Mouse (Mus musculus) embryonic facial prominence, embryonic 15.5 days (tissue): ENCODE data around the gene Ank3. TPM values are rescaled to one million over a fixed set of nuclear protein-coding genes. Genes with fewer than 3 reads are reported as not detected.

Experiments used
- ATAC-seq: fragments of 200-750 bp; cut with Nextera tagmentation; 2 replicates; pipeline ENCODE4 v1.8.0; 2017; ENCODE audit warnings: low read depth, moderate TSS enrichment; ENCODE audit not compliant: insufficient number of reproducible peaks, low FRiP score, low TSS enrichment
- H3K27ac ChIP-seq: fragments of 300-500 bp; sonication (generic); replicated peaks from 2 replicates; pipeline ENCODE4 v1.5.1; 2015; ENCODE audit warnings: mild to moderate bottlenecking, inconsistent platforms
- H3K27me3 ChIP-seq: fragments of 300-500 bp; sonication (generic); 2 replicates; pipeline ENCODE4 v1.6.1; 2015; ENCODE audit warnings: inconsistent platforms
- H3K36me3 ChIP-seq: fragments of 300-500 bp; sonication (generic); 2 replicates; pipeline ENCODE4 v1.6.1; 2015; ENCODE audit warnings: mild to moderate bottlenecking, inconsistent platforms
- H3K4me1 ChIP-seq: fragments of 300-500 bp; sonication (generic); 2 replicates; pipeline ENCODE4 v1.6.1; 2015; ENCODE audit warnings: inconsistent platforms
- H3K4me2 ChIP-seq: fragments of 300-500 bp; sonication (generic); replicated peaks from 2 replicates; pipeline ENCODE4 v1.6.1; 2015; ENCODE audit warnings: mild to moderate bottlenecking, inconsistent platforms
- H3K4me3 ChIP-seq: fragments of 300-500 bp; sonication (generic); replicated peaks from 2 replicates; pipeline ENCODE4 v1.5.1; 2015; ENCODE audit warnings: mild to moderate bottlenecking, inconsistent platforms
- H3K9ac ChIP-seq: fragments of 300-500 bp; sonication (generic); 2 replicates; pipeline ENCODE4 v1.6.1; 2015; ENCODE audit warnings: inconsistent platforms
- H3K9me3 ChIP-seq: fragments of 300-500 bp; sonication (generic); replicated peaks from 2 replicates; pipeline ENCODE4 v1.6.1; 2016; ENCODE audit warnings: inconsistent platforms
- WGBS: fragments of 180-500 bp; shearing (Covaris S2); methylation state at CpG from one replicate; pipeline ENCODE4 v1.1.7; 2015; 5-methylcytosine and 5-hydroxymethylcytosine counted together
- polyA plus RNA-seq: library from polyadenylated mRNA; unstranded; fragments of >200 nt; fragmentation: Nextera tagmentation; extraction: Ambion mirVana; gene quantifications from 2 replicates; pipeline ENCODE4 v1.2.1, GENCODE M21; 2015

The Ank3 gene
- polyA plus RNA-seq, 1 experiment from 2014 or later: 24.3 TPM

- ATAC-seq: no peak
- Histone ChIP-seq H3K27ac (no peak overlapping the region), H3K27me3 (no peaks in the 10 kb centered on the region), H3K4me2 (no peak overlapping the region), H3K36me3 (no peaks in the 10 kb centered on the region), H3K9ac (no peak overlapping the region), H3K4me1 (0 out of 2 replicates have a peak, but pooled peaks cover 3% of the 10 kb centered on the region), H3K9me3 (no peaks in the 10 kb centered on the region), H3K4me3 (no peak overlapping the region)
- WGBS: 84% methylated on average over 9 of the region's 9 CpGs
These were observed 634.4 kb downstream of the Ank3 start for GRCm38 (mm10) chr10:70032982-70033381.

- no peak for ATAC-seq
- 67% methylated on average over 3 of the region's 3 CpGs for WGBS
- Histone ChIP-seq H3K9me3 (no peaks in the 10 kb centered on the region), H3K27me3 (no peaks in the 10 kb centered on the region), H3K4me3 (no peak overlapping the region), H3K4me2 (no peak overlapping the region), H3K9ac (no peak overlapping the region), H3K27ac (no peak overlapping the region), H3K36me3 (no peaks in the 10 kb centered on the region), H3K4me1 (0 out of 2 replicates have a peak, but pooled peaks cover 3% of the 10 kb centered on the region)
These were observed 635.3 kb downstream of the Ank3 start for GRCm38 (mm10) chr10:70033856-70034255.

- H3K4me3 ChIP-seq: no peak overlapping the region
- H3K27me3 ChIP-seq: no peaks in the 10 kb centered on the region
- no peak overlapping the region for H3K9ac ChIP-seq
- H3K4me2 ChIP-seq: peak overlapping the region; percentile 17
- WGBS: 52% methylated on average over 17 of the region's 17 CpGs
- peak; percentile 51; the same call in 1 of the 2 replicates for ATAC-seq
- H3K4me1 ChIP-seq: no peaks in the 10 kb centered on the region
- 0 out of 2 replicates have a peak overlapping the region, but pooled peaks have one; percentile 3 for H3K27ac ChIP-seq
- H3K9me3 ChIP-seq: no peaks in the 10 kb centered on the region
- no peaks in the 10 kb centered on the region for H3K36me3 ChIP-seq
These were observed 641.3 kb downstream of the Ank3 start for GRCm38 (mm10) chr10:70039871-70040291.

GRCm38 (mm10) chr10:70041562-70041961 lies 643.0 kb downstream of the Ank3 start:
- no peak overlapping the region for H3K27ac ChIP-seq
- no peak for ATAC-seq
- H3K9me3 ChIP-seq: no peaks in the 10 kb centered on the region
- no peaks in the 10 kb centered on the region for H3K4me1 ChIP-seq
- no peaks in the 10 kb centered on the region for H3K27me3 ChIP-seq
- no peaks in the 10 kb centered on the region for H3K36me3 ChIP-seq
- no peak overlapping the region for H3K4me3 ChIP-seq
- no peak overlapping the region for H3K9ac ChIP-seq
- H3K4me2 ChIP-seq: no peak overlapping the region

GRCm38 (mm10) chr10:70045722-70046121 lies 647.1 kb downstream of the Ank3 start:
- H3K4me2 ChIP-seq: no peak overlapping the region
- H3K9ac ChIP-seq: no peak overlapping the region
- no peak for ATAC-seq
- WGBS: 71% methylated on average over 2 of the region's 2 CpGs
- no peak overlapping the region for H3K27ac ChIP-seq
- no peaks in the 10 kb centered on the region for H3K36me3 ChIP-seq
- H3K4me3 ChIP-seq: no peak overlapping the region
- H3K4me1 ChIP-seq: no peaks in the 10 kb centered on the region
- no peaks in the 10 kb centered on the region for H3K9me3 ChIP-seq
- H3K27me3 ChIP-seq: no peaks in the 10 kb centered on the region

- H3K36me3 ChIP-seq: no peaks in the 10 kb centered on the region
- H3K4me2 ChIP-seq: no peak overlapping the region
These were observed 651.2 kb downstream of the Ank3 start for GRCm38 (mm10) chr10:70049771-70050170.

GRCm38 (mm10) chr10:70055291-70055690 lies 656.7 kb downstream of the Ank3 start:
- ATAC-seq: no peak
- H3K4me2 ChIP-seq: no peak overlapping the region
- H3K9me3 ChIP-seq: no peaks in the 10 kb centered on the region
- no peaks in the 10 kb centered on the region for H3K36me3 ChIP-seq
- H3K4me1 ChIP-seq: peaks cover 10% of the 10 kb centered on the region; the same call in 1 of the 2 replicates
- H3K4me3 ChIP-seq: no peak overlapping the region
- H3K27ac ChIP-seq: no peak overlapping the region
- H3K9ac ChIP-seq: no peak overlapping the region
- 82% methylated on average over 2 of the region's 2 CpGs for WGBS
- no peaks in the 10 kb centered on the region for H3K27me3 ChIP-seq

More at GRCm38 (mm10) chr10:70049771-70050170, 651.2 kb downstream of the Ank3 start:
- no peak overlapping the region for H3K27ac ChIP-seq
- no peak overlapping the region for H3K9ac ChIP-seq
- H3K4me3 ChIP-seq: no peak overlapping the region
- peaks cover 3% of the 10 kb centered on the region; the same call in 1 of the 2 replicates for H3K4me1 ChIP-seq
- no peaks in the 10 kb centered on the region for H3K27me3 ChIP-seq
- ATAC-seq: no peak
- H3K9me3 ChIP-seq: no peaks in the 10 kb centered on the region
- 81% methylated on average over 7 of the region's 7 CpGs for WGBS

- no peak overlapping the region for H3K4me3 ChIP-seq
- H3K27ac ChIP-seq: no peak overlapping the region
- H3K4me1 ChIP-seq: peaks cover 15% of the 10 kb centered on the region; the same call in 1 of the 2 replicates
- no peaks in the 10 kb centered on the region for H3K27me3 ChIP-seq
- 49% methylated on average over 3 of the region's 3 CpGs for WGBS
- H3K4me2 ChIP-seq: no peak overlapping the region
- H3K9ac ChIP-seq: no peak overlapping the region
- ATAC-seq: peak; percentile 39; the same call in 1 of the 2 replicates
- H3K36me3 ChIP-seq: no peaks in the 10 kb centered on the region
- H3K9me3 ChIP-seq: no peaks in the 10 kb centered on the region
These were observed 658.5 kb downstream of the Ank3 start for GRCm38 (mm10) chr10:70057064-70057463.

- Histone ChIP-seq H3K9me3 (no peaks in the 10 kb centered on the region), H3K9ac (no peak overlapping the region), H3K4me1 (peaks cover 12% of the 10 kb centered on the region; the same call in 1 of the 2 replicates), H3K27me3 (no peaks in the 10 kb centered on the region), H3K4me3 (no peak overlapping the region), H3K27ac (0 out of 2 replicates have a peak overlapping the region, but pooled peaks have one; percentile 17), H3K4me2 (0 out of 2 replicates have a peak overlapping the region, but pooled peaks have one; percentile 22), H3K36me3 (no peaks in the 10 kb centered on the region)
- WGBS: 53% methylated on average over 19 of the region's 19 CpGs
- peak; percentile 77 for ATAC-seq
These were observed 661.6 kb downstream of the Ank3 start for GRCm38 (mm10) chr10:70060021-70060688.

- peak overlapping the region; percentile 30; the same call in 1 of the 2 replicates for H3K4me2 ChIP-seq
- H3K4me1 ChIP-seq: peaks cover 12% of the 10 kb centered on the region; the same call in 1 of the 2 replicates
- H3K36me3 ChIP-seq: no peaks in the 10 kb centered on the region
- 35% methylated on average over 10 of the region's 10 CpGs for WGBS
- H3K9ac ChIP-seq: no peak overlapping the region
- no peaks in the 10 kb centered on the region for H3K9me3 ChIP-seq
- no peaks in the 10 kb centered on the region for H3K27me3 ChIP-seq
- H3K4me3 ChIP-seq: no peak overlapping the region
- peak; percentile 61; the same call in 1 of the 2 replicates for ATAC-seq
- 0 out of 2 replicates have a peak overlapping the region, but pooled peaks have one; percentile 17 for H3K27ac ChIP-seq
These were observed 662.1 kb downstream of the Ank3 start for GRCm38 (mm10) chr10:70060689-70061081.

- H3K9ac ChIP-seq: no peak overlapping the region
- H3K4me1 ChIP-seq: peaks cover 14% of the 10 kb centered on the region; the same call in 1 of the 2 replicates
- no peak overlapping the region for H3K27ac ChIP-seq
- H3K27me3 ChIP-seq: no peaks in the 10 kb centered on the region
- H3K9me3 ChIP-seq: no peaks in the 10 kb centered on the region
- H3K4me3 ChIP-seq: no peak overlapping the region
- no peaks in the 10 kb centered on the region for H3K36me3 ChIP-seq
- no peak overlapping the region for H3K4me2 ChIP-seq
- 42% methylated on average over 6 of the region's 6 CpGs for WGBS
- ATAC-seq: no peak
These were observed 665.4 kb downstream of the Ank3 start for GRCm38 (mm10) chr10:70063881-70064555.
